Mouse (Mus musculus): ENCODE measurements around the gene Gm8765. TPM values are rescaled to one million over a fixed set of nuclear protein-coding genes. Genes with fewer than 3 reads are reported as not detected.
"Not testable (repeated sequence)": the region's sequence is repeated elsewhere in the genome, so short reads cannot be mapped to it uniquely, and the experiment has no call there.

Gm8765 gene
- polyA plus RNA-seq (2012; rRNA removed) = not detected in 2 replicates

DNA sequence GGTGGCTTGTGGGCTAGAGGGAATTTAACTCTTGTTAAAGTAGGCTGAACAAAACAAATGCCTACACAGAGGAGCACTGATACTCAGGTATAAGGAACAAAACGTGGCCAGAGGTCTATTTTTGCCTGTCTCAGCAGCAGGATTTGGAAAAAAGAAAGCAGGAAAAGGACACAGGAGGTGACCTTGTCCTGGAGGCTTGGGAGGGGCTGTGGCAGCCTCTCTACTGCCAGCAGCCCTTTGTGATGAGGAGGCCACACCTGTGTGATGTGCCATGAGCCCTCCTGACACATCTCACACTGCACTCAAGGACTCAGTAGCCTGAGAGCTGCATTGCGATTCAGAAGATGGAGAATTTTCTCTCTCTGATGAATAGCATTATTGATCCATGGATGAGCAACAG, at the start of gene Gm8765:
Gene Gm8765, plus strand, starts transcription at position 301 of the 400 bp plus-strand sequence.
- H3K4me3 ChIP-seq (replicated peaks; ENCODE audit: extremely low read depth, low read depth, low read length); DNase-seq; H3K4me1 ChIP-seq (ENCODE audit: control insufficient read depth, insufficient read depth, low read length): not testable (repeated sequence)
- 59% methylated on average over 2 of the region's 2 CpGs for WGBS

DNA sequence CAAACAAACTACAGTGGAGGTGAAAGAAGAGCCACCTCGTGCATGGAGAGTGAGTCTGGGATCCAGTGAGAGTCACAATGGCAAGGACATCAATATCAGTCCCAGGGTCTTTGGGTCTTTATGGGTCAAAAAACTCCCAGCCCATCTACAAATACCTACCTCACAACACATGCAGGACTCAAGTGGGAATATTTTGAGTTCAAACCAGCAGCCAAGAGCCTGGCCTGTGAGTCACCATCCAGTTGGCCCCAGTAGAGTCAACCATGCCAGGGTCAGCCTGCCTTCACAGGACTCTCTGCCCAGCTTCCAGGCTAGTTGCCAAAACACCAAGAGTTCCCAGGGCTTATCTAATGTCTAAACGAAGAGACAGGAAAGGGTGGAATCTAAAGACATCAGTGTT, 49.3 kb upstream of the Gm8765 start:
- H3K4me1 ChIP-seq (ENCODE audit: control insufficient read depth, insufficient read depth, low read length); DNase-seq; H3K4me3 ChIP-seq (replicated peaks; ENCODE audit: extremely low read depth, low read depth, low read length): not testable (repeated sequence)
- WGBS = 56% methylated on average over 2 of the region's 2 CpGs

DNA sequence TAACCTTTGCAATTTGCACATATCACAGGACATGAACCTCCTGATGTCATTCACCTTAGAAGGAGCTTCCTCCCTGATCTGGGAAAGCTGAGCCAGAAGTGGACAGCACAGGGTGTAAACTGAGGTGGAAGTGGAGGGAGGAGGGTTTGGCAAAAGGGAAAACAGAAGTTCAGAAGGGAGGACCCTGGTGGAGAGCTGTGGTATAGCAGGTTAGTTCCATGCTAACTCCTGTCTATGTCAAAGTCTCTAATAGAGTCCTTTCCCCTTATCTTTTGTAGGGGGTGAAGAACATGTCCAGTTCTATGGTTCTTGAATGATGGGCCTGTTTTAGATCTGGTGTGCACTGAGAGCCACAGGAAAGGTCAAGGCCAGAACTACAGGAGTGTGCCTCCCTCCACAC, 52.2 kb downstream of the Gm8765 start:
- DNase-seq; H3K4me1 ChIP-seq (ENCODE audit: control insufficient read depth, insufficient read depth, low read length); H3K4me3 ChIP-seq (replicated peaks; ENCODE audit: extremely low read depth, low read depth, low read length): not testable (repeated sequence)

DNA sequence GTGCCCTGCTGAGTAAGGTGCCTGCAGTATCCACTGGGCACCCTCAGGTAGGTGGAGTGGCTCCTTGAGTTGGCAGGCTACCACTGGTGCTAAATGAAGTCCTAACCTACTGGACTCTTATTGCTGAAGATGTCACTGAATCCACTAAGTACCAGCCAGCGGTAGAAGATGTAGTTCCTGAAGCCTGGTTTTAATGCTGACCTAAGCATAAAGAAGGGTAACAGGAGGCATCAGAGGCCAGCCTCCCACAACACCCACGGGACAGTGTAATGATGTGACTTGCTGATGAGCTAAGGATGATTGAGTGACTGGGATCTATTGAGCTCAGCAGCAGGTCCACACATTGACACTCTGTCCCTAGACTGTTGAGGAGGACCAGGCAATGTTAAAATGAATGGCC, 53.6 kb downstream of the Gm8765 start:
- WGBS = 81% methylated on average over 2 of the region's 2 CpGs
- no peaks in the 10 kb centered on the region for H3K4me1 ChIP-seq (ENCODE audit: control insufficient read depth, insufficient read depth, low read length)
- H3K4me3 ChIP-seq (replicated peaks; ENCODE audit: extremely low read depth, low read depth, low read length) = no peak overlapping the region
- DNase-seq = no peak
- TF ChIP-seq POLR2A (IDR thresholded peaks at IDR 0.05; ENCODE audit: borderline replicate concordance, extremely low read depth, low read depth, low read length) (no peak), CTCF (IDR thresholded peaks at IDR 0.05; ENCODE audit: insufficient read depth, low read length) (no peak)

DNA sequence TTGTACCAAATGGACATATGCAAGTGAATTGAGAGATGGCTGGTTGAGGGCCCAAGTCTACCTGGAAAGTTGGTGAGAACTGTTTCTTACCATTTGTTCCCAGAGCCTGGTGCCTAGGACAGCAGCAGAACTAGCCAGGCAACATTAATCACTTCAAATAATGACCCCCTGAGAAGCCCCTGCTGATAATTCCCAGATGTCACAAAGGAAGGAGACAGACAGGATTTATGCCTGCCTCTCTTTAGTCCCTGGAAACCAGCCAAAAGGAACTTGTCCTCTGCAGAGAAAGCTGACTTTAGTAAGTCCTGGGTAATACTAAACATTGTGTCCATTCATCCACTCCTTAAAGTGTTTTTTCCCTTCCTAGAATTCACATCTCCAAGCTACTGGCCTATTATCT, 54.8 kb downstream of the Gm8765 start:
- not testable (repeated sequence) for DNase-seq; H3K4me3 ChIP-seq (replicated peaks; ENCODE audit: extremely low read depth, low read depth, low read length); H3K4me1 ChIP-seq (ENCODE audit: control insufficient read depth, insufficient read depth, low read length)

Other genes starting within 250 kb of the Gm8765 start
- gene Nutm2, start 231.0 kb upstream of the Gm8765 start, polyA plus RNA-seq (2012; rRNA removed) = not detected in 2 replicates
- not detected in 2 replicates for gene Gm904, start 55.1 kb upstream of the Gm8765 start, polyA plus RNA-seq (2012; rRNA removed)